Comparison of ENCODE assay signal across 8 mouse cellular contexts in genomic region chr4:31938416-31939106, GRCm38 (mm10). TPM values are rescaled to one million over a fixed set of nuclear protein-coding genes. Genes with fewer than 3 reads are reported as not detected.
DNase-seq lines count a peak whose midpoint lies in the region; ATAC-seq and TF ChIP-seq lines count a peak whose summit lies in the region.
"Had no signal": no experiment of that assay in that cellular context is flagged by ENCODE, and none has a peak within 500 bp of the region (broad histone marks: within the 10 kb centered on the region; RNA-seq: fewer than 3 reads in every experiment).

No protein-coding gene starts in this region.

- H3K9me3 ChIP-seq in MEL (replicated peaks; ENCODE audit: insufficient read depth, low read length) = no peaks in the 10 kb centered on the region
- H3K9me3 ChIP-seq in neural tube, embryonic 14.5 days (ENCODE audit: control insufficient read depth, low read length) = no peaks in the 10 kb centered on the region
- H3K9me3 ChIP-seq: liver, embryonic 13.5 days had no signal

- peaks cover 3 to 7% of the 10 kb centered on the region in 2 experiments for H3K4me1 ChIP-seq in MEL (ENCODE audit: control insufficient read depth in 1 of 2, insufficient read depth in 2 of 2, low read length in 2 of 2)
- 0 out of 2 replicates have a peak, but pooled peaks cover 9% of the 10 kb centered on the region for H3K4me1 ChIP-seq in neural tube, embryonic 14.5 days (ENCODE audit: control insufficient read depth, insufficient read depth, low read length)

- peak; percentile 66 for TF ChIP-seq RAD21 in MEL (IDR thresholded peaks at IDR 0.05; ENCODE audit: low read depth, low read length)

- no peaks in the 10 kb centered on the region for H3K27me3 ChIP-seq in MEL (ENCODE audit: control insufficient read depth in 1 of 2, insufficient read depth in 2 of 2, low read length in 2 of 2)
- H3K27me3 ChIP-seq in neural tube, embryonic 14.5 days (ENCODE audit: control insufficient read depth, insufficient read depth, low read length) = no peaks in the 10 kb centered on the region

- no peak overlapping the region for H3K27ac ChIP-seq in MEL (ENCODE audit: control insufficient read depth, low read depth, low read length)
- no peak overlapping the region for H3K27ac ChIP-seq in neural tube, embryonic 14.5 days (ENCODE audit: low read depth, low read length)
- H3K27ac ChIP-seq: liver, embryonic 13.5 days had no signal

- no peak overlapping the region for H3K4me3 ChIP-seq in MEL (ENCODE audit: control insufficient read depth in 1 of 2, insufficient read depth in 1 of 2, low read depth in 2 of 2, low read length in 2 of 2)
- H3K4me3 ChIP-seq in neural tube, embryonic 14.5 days (ENCODE audit: low read depth, low read length) = no peak overlapping the region

- H3K79me2 ChIP-seq in MEL (ENCODE audit: control insufficient read depth, insufficient read depth, low read length, poor library complexity) = no peaks in the 10 kb centered on the region

- TF ChIP-seq POLR2A in MEL (IDR thresholded peaks at IDR 0.05; ENCODE audit: control insufficient read depth in 1 of 2, insufficient read depth in 1 of 2, low read depth in 1 of 2, low read length in 2 of 2, poor library complexity in 1 of 2) = no peak

- peaks cover 0 to 14% of the 10 kb centered on the region in 2 experiments; a peak in 2 of 4 replicates for H3K36me3 ChIP-seq in MEL (ENCODE audit: control insufficient read depth in 1 of 2, insufficient read depth in 2 of 2, low read length in 2 of 2)
- no peaks in the 10 kb centered on the region for H3K36me3 ChIP-seq in neural tube, embryonic 14.5 days (ENCODE audit: control insufficient read depth, insufficient read depth, low read length)
- H3K36me3 ChIP-seq: liver, embryonic 13.5 days had no signal

- peak in 1 of 3 experiments; percentile 55; a peak in 2 of 6 replicates for TF ChIP-seq CTCF in MEL (IDR thresholded peaks at IDR 0.05 in 2 of 3, conservative IDR thresholded peaks at IDR 0.05 in 1 of 3; ENCODE audit: control insufficient read depth in 1 of 3, insufficient read depth in 1 of 3, low read depth in 2 of 3, low read length in 3 of 3, poor library complexity in 1 of 3, severe bottlenecking in 1 of 3)

- H3K9ac ChIP-seq in MEL (ENCODE audit: control insufficient read depth, low read depth, low read length, poor library complexity, severe bottlenecking) = no peak overlapping the region
- H3K9ac ChIP-seq in neural tube, embryonic 14.5 days (replicated peaks; ENCODE audit: low read depth, low read length) = no peak overlapping the region

- peak; percentile 62 for ATAC-seq in common myeloid progenitor, adult 5-6 weeks (replicated peaks; ENCODE audit: low read depth, poor library complexity, severe bottlenecking)
- ATAC-seq in neural tube, embryonic 14.5 days (ENCODE audit: low read depth) = peak; percentile 59; the same call in 1 of the 2 replicates

- H3K4me2 ChIP-seq in neural tube, embryonic 14.5 days (ENCODE audit: low read depth, low read length) = no peak overlapping the region

- no peak for TF ChIP-seq EP300 in MEL (IDR thresholded peaks at IDR 0.05; ENCODE audit: low read depth in 1 of 2, low read length in 2 of 2)

- WGBS in neural tube, embryonic 14.5 days = 29% methylated on average over 9 of the region's 9 CpGs

- DNase-seq in layer of hippocampus, adult 11-12 months (ENCODE audit: low spot score) = peak; percentile 26
- no peak for DNase-seq in layer of hippocampus, adult 8-10 months (ENCODE audit: low spot score in 2 of 2)
- DNase-seq in MEL (ENCODE audit: low read depth, low spot score) = peak; percentile 50
- peak; percentile 48 for DNase-seq in induced T-regulatory cell, adult 2 months (ENCODE audit: low read depth)
- DNase-seq in thymus, adult 18-20 months = no peak
- DNase-seq: liver, embryonic 13.5 days had no signal

TF ChIP-seq in MEL, 35 proteins besides CTCF, POLR2A, EP300 and RAD21:
- TF ChIP-seq SMC3 (IDR thresholded peaks at IDR 0.05; ENCODE audit: low read depth, low read length) (peak; percentile 51; the same call in 1 of the 2 replicates), MYC (IDR thresholded peaks at IDR 0.05; ENCODE audit: low read depth, low read length) (no peak), SIN3A (IDR thresholded peaks at IDR 0.05; ENCODE audit: low read length) (peak; percentile 29; the same call in 1 of the 2 replicates), ZC3H11A (IDR thresholded peaks at IDR 0.05; ENCODE audit: low read depth, low read length) (peak; percentile 48)

RNA-seq across cellular contexts. Expression of gene Map3k7, which starts 25.3 kb away (rescaled TPM):
- total RNA-seq in layer of hippocampus, adult 8-10 months (2022) = 10 to 100 TPM; 34.6 to 46.9 (median 40.3) TPM
- 31.2 and 35.8 TPM in 2 replicates for total RNA-seq in MEL (2012; rRNA removed)
- polyA plus RNA-seq in MEL (2012; ENCODE audit: insufficient read depth in 1 of 2, insufficient read length in 2 of 2, low read depth in 1 of 2, low replicate concordance in 2 of 2, missing spikeins in 1 of 2) = 10 to 100 TPM in 1 of 2 experiments, not detected in 1; 54.2 TPM
- total RNA-seq in common myeloid progenitor, adult 5-6 weeks (2017) = 26.8 and 60.1 TPM in 2 replicates
- polyA plus RNA-seq in neural tube, embryonic 14.5 days (2014; fragmentation: Nextera tagmentation; extraction: Ambion mirVana) = 33.7 and 34.8 TPM in 2 replicates

Comparison
In these comparisons a context has a peak if more than half of its experiments do, and no peak if none do; other contexts are left out.
1. DNase-seq: peak in layer of hippocampus, adult 11-12 months (single experiment), MEL (single experiment) and induced T-regulatory cell, adult 2 months (single experiment); none in layer of hippocampus, adult 8-10 months (0 of 2) and thymus, adult 18-20 months (0 of 2).